Mouse (Mus musculus) lung, postnatal 25 days (tissue): Measurements from ENCODE around the gene Neu2.
A peak's percentile ranks its signal among the peaks of the same experiment; 100 is the strongest.
"Not testable (repeated sequence)": the region's sequence is repeated elsewhere in the genome, so short reads cannot be mapped to it uniquely, and the experiment has no call there.

ENCODE experiments used
- DNase-seq: peaks from one replicate; pipeline ENCODE4 v3.0.0; 2022; ENCODE audit warnings: low spot score

Neu2 gene

GRCm38 (mm10) chr1:87509561-87510165 is at the start of gene Neu2:
Neu2 (plus strand) TSS chr1:87509889.
- no peak for DNase-seq

- no peak for DNase-seq
Measured at GRCm38 (mm10) chr1:87467469-87467868, 42.2 kb upstream of the Neu2 start.

DNA sequence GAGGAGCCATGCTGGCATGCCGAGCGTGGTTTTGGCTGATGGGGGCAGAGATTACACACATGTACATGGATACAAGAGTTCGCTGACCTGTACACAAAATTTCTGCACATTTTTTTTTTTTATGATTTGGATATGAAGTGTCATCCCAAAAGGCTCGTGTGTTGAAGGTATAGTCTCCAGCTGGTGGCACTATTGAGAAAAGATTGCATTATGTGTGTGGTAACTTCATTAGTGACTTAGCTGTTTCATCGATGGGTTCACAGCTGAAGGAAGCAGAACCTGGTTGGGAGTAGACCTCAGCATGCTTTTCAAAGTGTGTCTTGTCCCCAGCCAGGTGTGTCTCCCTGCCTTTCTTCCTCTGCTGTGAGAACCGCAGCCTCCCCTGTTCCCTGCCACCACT is 41.4 kb upstream of the Neu2 start:
- no peak for DNase-seq

GRCm38 (mm10) chr1:87469971-87470370 is 39.7 kb upstream of the Neu2 start, which contains the start of gene Snorc:
Snorc (plus strand) TSS chr1:87470271.
- not testable (repeated sequence) for DNase-seq

DNA sequence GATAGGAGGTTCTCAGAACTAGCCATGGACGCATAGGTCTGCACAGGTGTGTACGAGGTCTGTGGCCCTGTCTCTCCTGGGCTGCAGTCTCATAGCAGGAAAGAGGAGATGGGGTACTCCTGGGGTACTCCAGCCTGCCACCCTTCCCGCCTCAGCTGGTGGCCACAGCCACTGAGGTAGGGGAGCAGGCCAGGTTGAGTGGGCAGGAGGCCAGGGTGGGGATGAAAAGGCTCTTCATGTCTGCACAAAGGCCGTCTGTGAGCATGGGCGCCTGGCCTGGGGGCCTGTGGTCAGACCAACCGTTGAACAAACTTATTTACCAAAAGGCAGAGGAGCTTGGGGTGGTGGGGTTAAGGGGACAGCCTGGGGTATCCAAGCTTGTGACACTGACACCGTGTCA is 37.8 kb upstream of the Neu2 start:
- no peak for DNase-seq

DNA sequence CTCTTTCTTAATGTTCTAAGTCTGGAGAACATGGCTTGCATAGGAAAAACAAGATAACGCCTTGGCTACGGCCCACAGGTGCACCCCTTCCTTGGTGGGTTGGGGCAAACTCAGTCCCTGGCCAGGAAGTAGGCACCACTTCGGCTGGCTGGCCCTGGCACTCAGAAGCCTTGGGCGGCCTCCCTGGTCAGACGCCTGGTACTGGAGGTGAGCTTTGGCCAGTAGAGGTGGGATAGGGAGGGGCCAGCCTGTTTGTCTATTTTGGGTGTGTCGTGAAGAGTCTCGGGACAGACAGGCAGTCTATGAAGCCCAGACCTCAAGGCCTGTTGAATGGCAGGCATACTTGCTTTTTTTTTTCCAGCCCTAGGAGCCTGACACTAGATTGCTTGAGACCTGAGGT is 37.1 kb upstream of the Neu2 start:
- peak; percentile 15 for DNase-seq

DNA sequence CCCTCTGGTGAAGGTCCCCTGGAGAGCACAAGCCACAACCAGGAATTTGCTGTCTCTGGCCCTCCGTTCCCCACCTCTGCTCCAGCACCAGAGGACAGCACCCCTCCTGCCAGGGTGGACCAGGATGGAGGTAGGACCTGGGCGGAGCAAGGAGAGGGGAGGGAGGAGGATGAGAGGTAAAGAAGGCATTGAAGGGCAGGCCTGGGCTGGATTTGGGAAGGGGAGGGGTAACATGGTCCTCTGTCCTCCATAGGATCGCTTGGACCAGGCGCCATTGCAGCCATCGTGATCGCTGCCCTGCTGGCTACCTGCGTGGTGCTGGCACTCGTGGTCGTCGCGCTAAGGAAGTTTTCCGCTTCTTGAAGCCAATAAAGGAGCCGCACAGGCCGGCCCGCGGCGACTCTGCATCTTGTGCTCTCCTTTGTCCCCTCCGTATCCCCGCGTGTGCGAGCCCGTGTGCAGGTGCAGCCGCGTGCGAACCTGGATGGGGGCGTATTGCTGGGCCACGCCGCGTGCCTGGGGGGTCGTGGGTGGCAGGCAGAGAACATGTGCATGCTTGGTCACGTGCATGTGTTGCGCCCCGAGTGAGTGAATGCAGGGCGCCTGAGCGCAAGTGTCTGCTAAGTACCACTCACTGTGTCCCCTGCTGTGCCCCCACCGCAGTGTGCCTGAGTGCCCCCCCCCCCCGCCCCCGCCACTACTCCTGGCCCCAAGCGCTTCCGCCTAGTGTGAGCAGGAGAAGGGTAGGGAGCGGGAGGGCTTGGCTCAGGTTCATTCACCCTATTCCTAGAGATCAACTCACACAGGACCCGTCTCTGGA is 34.4 kb upstream of the Neu2 start:
- DNase-seq, result no peak

DNA sequence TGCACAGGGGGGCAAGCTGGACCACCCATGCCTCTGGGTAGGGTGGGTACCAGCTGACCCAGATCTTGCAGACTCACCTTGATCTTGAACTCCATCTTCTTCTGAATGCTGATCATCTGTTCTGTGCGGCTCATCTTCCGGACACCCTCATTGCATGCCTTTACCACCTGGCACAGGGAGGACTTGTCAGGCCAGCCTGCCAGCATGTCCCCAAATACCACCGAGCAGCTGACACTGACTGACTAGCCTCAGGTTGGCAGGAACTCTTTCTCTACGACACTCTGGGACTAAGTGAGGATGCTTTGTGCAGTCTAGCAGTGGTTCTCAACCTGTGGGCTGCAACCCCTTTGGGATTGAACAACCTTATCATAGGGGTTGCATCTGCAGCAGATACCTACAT is 27.1 kb upstream of the Neu2 start:
- DNase-seq, result no peak

GRCm38 (mm10) chr1:87486386-87486785 is 23.3 kb upstream of the Neu2 start:
- DNase-seq, result no peak

GRCm38 (mm10) chr1:87492285-87492684 is 17.4 kb upstream of the Neu2 start:
- no peak for DNase-seq

- no peak for DNase-seq
Measured at GRCm38 (mm10) chr1:87493542-87493941, 16.1 kb upstream of the Neu2 start.

GRCm38 (mm10) chr1:87505524-87505923 is 4.2 kb upstream of the Neu2 start:
- DNase-seq, result no peak

- no peak for DNase-seq
Measured at GRCm38 (mm10) chr1:87507857-87508256, 1.8 kb upstream of the Neu2 start.

- DNase-seq, result no peak
Measured at GRCm38 (mm10) chr1:87508591-87509560, 813 bp upstream of the Neu2 start.

DNA sequence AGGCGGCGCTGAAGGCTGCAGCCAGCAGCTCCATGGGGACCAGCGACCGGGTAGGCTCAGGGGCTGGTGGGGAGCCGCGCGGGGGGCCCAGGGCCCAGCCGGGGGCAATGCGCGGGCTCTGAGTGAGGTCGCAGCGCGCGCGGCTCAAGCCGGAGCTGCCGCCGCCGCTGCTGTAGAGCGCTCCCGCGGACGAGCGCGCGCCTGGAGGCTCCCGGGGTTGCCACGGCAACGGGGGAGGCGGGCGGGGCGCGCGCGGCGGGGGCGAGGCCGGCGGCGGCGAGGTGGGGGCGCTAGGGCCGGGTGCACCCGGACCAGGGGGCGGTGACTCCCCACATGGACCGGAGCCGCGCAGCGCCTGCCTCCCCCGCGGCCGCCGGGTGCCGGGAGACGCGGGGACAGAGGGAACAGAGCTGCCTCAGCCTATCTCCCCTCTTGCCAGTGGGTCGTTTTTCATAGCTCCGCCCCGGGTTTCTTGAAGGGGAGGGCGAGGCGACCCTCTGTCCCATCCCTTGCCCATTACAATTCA is 540 bp downstream of the Neu2 start:
- no peak for DNase-seq

GRCm38 (mm10) chr1:87510845-87511244 is 1.2 kb downstream of the Neu2 start:
- DNase-seq, result no peak

DNA sequence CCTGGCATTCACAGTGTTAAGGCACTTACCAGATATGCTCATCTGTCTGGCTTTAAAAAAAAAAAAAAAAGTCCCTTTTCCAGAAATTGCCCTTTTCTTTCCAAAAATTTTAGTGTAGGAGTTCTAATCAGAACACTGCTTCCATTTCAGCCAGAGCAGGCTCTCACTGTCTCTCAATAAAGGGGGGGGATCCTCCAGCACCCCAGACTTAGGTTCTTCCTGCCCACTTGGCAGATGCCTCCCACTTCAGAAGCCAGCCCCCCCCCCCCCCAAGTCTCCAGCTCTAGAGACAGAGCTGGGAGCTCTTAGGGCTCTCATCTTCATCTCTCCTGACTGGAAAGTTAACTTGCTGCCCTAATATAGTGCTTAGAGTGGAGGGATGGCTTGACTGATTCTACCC is 10.8 kb downstream of the Neu2 start:
- no peak for DNase-seq

GRCm38 (mm10) chr1:87521523-87521922 is 11.8 kb downstream of the Neu2 start:
- peak; percentile 24 for DNase-seq

- no peak for DNase-seq
Measured at GRCm38 (mm10) chr1:87525041-87525440, 15.4 kb downstream of the Neu2 start.

DNA sequence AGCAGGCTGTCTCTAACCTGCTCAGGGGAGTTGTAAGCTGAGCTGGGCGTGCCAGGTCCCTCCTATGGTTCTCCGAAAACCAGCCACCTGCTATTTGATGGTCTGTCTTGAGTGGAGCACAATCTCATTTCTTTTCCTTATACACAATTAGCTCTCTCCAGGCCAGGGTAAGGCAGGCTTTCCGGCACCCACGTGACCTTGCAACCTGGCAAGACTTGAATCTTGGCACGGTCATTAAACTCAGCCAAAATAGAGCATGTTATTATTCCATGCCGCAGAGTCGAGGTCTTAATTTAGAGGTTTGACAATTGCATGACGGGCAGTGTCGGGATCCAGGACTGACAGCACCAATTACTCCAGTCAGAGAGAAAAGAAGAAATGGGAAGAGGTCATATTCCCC is 17.5 kb downstream of the Neu2 start:
- DNase-seq, result no peak

DNA sequence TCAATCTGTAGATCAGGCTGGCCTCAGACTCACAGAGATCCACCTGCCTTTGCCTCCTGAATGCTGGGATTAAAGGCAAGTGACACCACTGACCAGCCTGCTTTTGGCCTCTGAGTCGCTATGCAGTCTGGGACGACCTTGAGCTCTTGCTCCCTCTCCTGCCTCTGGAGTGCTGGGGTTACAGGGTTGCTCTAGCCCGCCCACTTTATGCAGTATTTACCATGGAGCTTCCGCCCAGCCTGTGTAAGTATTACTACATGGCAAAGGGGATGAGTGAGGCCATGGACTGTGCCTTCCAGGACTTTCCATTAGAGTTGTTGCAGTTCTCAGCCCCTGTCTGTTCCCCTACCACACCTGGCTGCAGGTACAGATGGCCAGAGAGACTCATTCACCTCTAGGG is 22.7 kb downstream of the Neu2 start:
- DNase-seq, result no peak

- no peak for DNase-seq
Measured at GRCm38 (mm10) chr1:87534118-87534517, 24.4 kb downstream of the Neu2 start.
